Mouse (Mus musculus): ENCODE measurements around the gene Fam227b.

DNA sequence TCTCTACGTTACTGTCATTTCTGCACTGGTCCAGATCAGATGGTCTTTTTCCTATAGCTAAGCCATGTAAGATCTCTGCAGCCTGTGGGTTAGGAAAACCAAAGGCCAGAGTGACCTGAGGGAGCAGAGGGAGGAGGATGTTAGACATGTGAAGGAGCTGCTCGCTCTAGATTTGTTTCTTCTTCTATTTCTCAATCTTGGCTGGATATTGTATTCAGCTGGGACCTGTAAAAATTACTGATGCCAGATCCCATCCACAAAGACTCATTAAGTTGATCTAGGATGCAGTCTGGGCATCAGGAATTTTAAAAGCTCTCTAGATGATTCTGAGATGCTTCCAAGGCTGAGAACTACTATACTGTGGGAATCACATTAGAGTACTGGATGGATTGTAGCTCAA, 111.2 kb downstream of the Fam227b start:
- TF ChIP-seq CTCF (conservative IDR thresholded peaks at IDR 0.05; ENCODE audit: low read length) = no peak
- no peak for TF ChIP-seq POU5F1 (IDR thresholded peaks at IDR 0.05; ENCODE audit: borderline replicate concordance, low read length)
- TF ChIP-seq NANOG (IDR thresholded peaks at IDR 0.05; ENCODE audit: borderline replicate concordance, low read length) = no peak
